Mouse (Mus musculus) lung, postnatal 0 days (tissue): ENCODE measurements around the gene Stk32b.

ENCODE experiments used
- CTCF ChIP-seq: IDR thresholded peaks from 2 replicates; pipeline ENCODE4 v1.5.1; 2016; ENCODE audit warnings: antibody characterized with exemption, mild to moderate bottlenecking
- EP300 ChIP-seq: IDR thresholded peaks from 2 replicates; pipeline ENCODE4 v1.6.1; 2016; ENCODE audit warnings: antibody characterized with exemption, mild to moderate bottlenecking, control low read depth

DNA sequence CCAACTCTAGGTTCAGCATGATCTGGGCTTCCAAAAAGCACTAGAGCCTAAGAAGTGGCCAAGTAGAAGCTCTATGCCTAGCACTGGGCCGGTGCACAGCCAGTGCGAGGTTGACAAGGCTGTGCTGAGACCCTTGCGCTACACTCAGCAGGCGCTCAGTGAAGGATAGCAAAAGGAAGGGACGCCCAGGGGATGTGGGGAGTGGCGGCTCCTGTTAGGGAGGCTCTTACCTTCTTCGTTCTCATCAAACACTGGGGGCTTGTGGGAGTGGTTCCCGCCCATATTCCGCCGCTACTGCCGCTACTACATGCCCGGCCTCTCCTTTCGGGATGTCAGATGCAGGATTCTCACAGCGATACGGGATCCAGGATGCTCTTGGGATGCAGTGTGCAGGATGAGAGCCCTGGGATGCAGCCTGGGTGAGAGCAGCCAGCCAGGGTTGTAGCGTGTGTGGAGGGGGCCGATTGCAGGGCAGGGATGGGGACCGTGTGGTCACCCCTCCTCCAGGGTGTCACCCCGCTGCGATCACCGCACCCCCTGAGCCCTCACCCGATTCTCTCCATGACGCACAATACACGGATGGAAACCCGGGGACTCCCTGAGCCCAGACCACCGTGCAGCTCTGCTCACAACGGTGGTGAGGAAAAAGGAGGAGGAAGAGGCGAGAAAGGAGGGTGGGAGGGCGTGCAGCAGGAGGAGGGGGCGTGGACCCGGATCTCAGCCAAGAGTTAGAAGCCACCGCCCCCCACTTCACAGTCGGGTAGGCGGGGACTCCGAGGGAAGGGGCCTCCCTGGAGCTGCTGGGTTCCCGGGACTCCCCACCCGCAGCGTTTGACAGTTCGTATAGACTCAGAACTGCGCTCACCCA is at the start of gene Stk32b:
- TF ChIP-seq CTCF (no peak), EP300 (no peak)
